Mouse (Mus musculus) spleen, embryonic (tissue): ENCODE measurements at regions not wholly inside any gene's neighbourhood (a gene's known extent, or its start where the extent isn't known, plus 50 kb on each side); places are given as distances from the start of the nearest gene placed in this dataset.

Experiments used
- CTCF ChIA-PET: fragments of 350-600 bp; sonication (Branson Sonifier 250); formaldehyde crosslinking; loops from one replicate; lab custom pipeline; 2022; lab: Charles Lee

GRCm38 (mm10) chr16:93081533-93081932, 255.6 kb upstream of the Runx1 start:
- CTCF ChIA-PET, result no interaction called here

GRCm38 (mm10) chr16:93079660-93080390, 253.9 kb upstream of the Runx1 start:
- CTCF ChIA-PET, result no interaction called here

- CTCF ChIA-PET, result interaction anchor here (0.5 kb wide), 1 partner anchor 31 kb away, joined by 3 read pairs; no protein-coding TSS in a partner anchor
Measured at GRCm38 (mm10) chr16:93078909-93079308, 253.0 kb upstream of the Runx1 start.

- CTCF ChIA-PET, result no interaction called here
Measured at GRCm38 (mm10) chr16:93075488-93075887, 249.5 kb upstream of the Runx1 start.

GRCm38 (mm10) chr16:93072156-93072555, 246.2 kb upstream of the Runx1 start:
- CTCF ChIA-PET, result no interaction called here

GRCm38 (mm10) chr16:93071726-93072125, 245.8 kb upstream of the Runx1 start:
- CTCF ChIA-PET, result no interaction called here

- CTCF ChIA-PET, result no interaction called here
Measured at GRCm38 (mm10) chr16:93066821-93067220, 240.9 kb upstream of the Runx1 start.

- CTCF ChIA-PET, result no interaction called here
Measured at GRCm38 (mm10) chr16:93061475-93062179, 235.7 kb upstream of the Runx1 start.

GRCm38 (mm10) chr16:93056295-93056694, 230.3 kb upstream of the Runx1 start:
- CTCF ChIA-PET, result no interaction called here

GRCm38 (mm10) chr16:93055545-93055944, 229.6 kb upstream of the Runx1 start:
- CTCF ChIA-PET, result no interaction called here

- CTCF ChIA-PET, result interaction anchor here (0.6 kb wide), 1 partner anchor 157 kb away, joined by 5 read pairs; no protein-coding TSS in a partner anchor
Measured at GRCm38 (mm10) chr16:93051233-93051632, 225.3 kb upstream of the Runx1 start.

GRCm38 (mm10) chr16:93048418-93048932, 222.5 kb upstream of the Runx1 start:
- CTCF ChIA-PET, result interaction anchor here (0.7 kb wide), 1 partner anchor 190 kb away, joined by 4 read pairs; no protein-coding TSS in a partner anchor

- CTCF ChIA-PET, result interaction anchor here (0.7 kb wide), 1 partner anchor 191 kb away, joined by 4 read pairs; no protein-coding TSS in a partner anchor
Measured at GRCm38 (mm10) chr16:93047594-93047993, 221.6 kb upstream of the Runx1 start.

GRCm38 (mm10) chr16:93046221-93046620, 220.3 kb upstream of the Runx1 start:
- CTCF ChIA-PET, result no interaction called here

- CTCF ChIA-PET, result interaction anchor here (0.5 kb wide), 1 partner anchor 121 kb away, joined by 6 read pairs; no protein-coding TSS in a partner anchor
Measured at GRCm38 (mm10) chr16:93043355-93043754, 217.4 kb upstream of the Runx1 start.

GRCm38 (mm10) chr16:93042941-93043340, 217.0 kb upstream of the Runx1 start:
- CTCF ChIA-PET, result no interaction called here

- CTCF ChIA-PET, result no interaction called here
Measured at GRCm38 (mm10) chr16:93042491-93042890, 216.5 kb upstream of the Runx1 start.

GRCm38 (mm10) chr16:93041887-93042286, 215.9 kb upstream of the Runx1 start:
- CTCF ChIA-PET, result no interaction called here

- CTCF ChIA-PET, result no interaction called here
Measured at GRCm38 (mm10) chr16:93041399-93041798, 215.4 kb upstream of the Runx1 start.

GRCm38 (mm10) chr16:93035626-93036025, 209.7 kb upstream of the Runx1 start:
- CTCF ChIA-PET, result interaction anchor here (0.6 to 0.9 kb wide), 2 partner anchors 9 to 178 kb away, joined by 3 to 18 read pairs; no protein-coding TSS in a partner anchor

- CTCF ChIA-PET, result no interaction called here
Measured at GRCm38 (mm10) chr16:93033943-93034342, 208.0 kb upstream of the Runx1 start.

- CTCF ChIA-PET, result no interaction called here
Measured at GRCm38 (mm10) chr16:93031624-93032023, 205.7 kb upstream of the Runx1 start.
